Mouse (Mus musculus) megakaryocyte, embryonic 14.5 days (primary cell): ENCODE measurements around the gene Lrp8.

ENCODE experiments used
- FLI1 ChIP-seq: IDR thresholded peaks from 2 replicates; pipeline ENCODE4 v1.6.1; 2012; ENCODE audit warnings: low read length, inconsistent platforms, mixed read lengths
- GATA1 ChIP-seq: IDR thresholded peaks from 3 replicates; pipeline ENCODE4 v1.6.1; 2012; ENCODE audit warnings: mixed read lengths, low read length, inconsistent platforms, borderline replicate concordance

- TF ChIP-seq FLI1 (no peak), GATA1 (no peak)
These were observed 46.5 kb downstream of the Lrp8 start for GRCm38 (mm10) chr4:107848546-107848945.
